Mouse (Mus musculus): ENCODE data around the gene Tdg.
"Not testable (repeated sequence)": the region's sequence is repeated elsewhere in the genome, so short reads cannot be mapped to it uniquely, and the experiment has no call there.

DNA sequence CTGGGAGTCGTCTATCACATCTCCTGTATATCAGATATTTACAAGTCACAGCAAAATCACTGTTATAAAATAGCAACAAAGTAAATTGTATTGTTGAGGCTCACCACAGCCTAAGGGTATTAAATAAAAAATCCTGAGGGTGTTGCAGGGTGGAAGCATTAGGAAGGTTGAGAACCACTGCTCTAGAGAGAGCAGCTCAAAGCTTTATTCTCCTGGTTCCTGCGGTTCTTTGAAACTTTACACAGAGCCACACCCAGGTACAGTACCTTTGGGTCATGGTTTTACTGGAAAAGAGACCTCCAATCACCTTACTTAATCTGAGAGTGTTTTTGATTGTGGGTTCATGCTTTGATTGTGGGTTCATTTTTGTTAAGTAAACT is 6.1 kb upstream of the Tdg start:
- not testable (repeated sequence) for TF ChIP-seq CTCF (IDR thresholded peaks at IDR 0.05; ENCODE audit: borderline replicate concordance, insufficient read depth, low read length); POLR2A (IDR thresholded peaks at IDR 0.05; ENCODE audit: low read depth, low read length)
